ENCODE assay signal across 24 mouse cellular contexts in the genomic region with DNA sequence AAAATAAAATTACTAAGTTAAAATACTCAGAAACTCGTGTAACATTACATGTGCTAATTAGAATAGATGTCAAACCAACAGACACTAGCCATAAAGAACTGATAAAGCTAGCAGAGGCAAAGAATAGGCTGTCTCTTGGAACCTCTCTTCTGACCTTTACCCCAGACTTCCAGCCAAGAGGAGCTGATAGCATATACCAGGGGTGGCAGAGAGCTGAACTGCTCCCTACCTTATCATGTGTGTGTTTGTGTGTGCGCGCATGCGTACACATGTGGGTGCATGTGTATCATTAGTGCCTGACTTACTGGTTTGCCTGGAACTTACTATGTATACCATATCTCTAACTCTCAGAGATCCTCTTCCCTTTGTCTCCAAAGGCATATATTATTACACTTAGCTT.
"Had no signal": no experiment of that assay in that cellular context is flagged by ENCODE, and none has a peak within 500 bp of the region (broad histone marks: within the 10 kb centered on the region; RNA-seq: fewer than 3 reads in every experiment).

No protein-coding gene starts in this region.

- H3K4me3 ChIP-seq: forebrain, embryonic 15.5 days; heart, embryonic 13.5 days; heart, embryonic 15.5 days; hindbrain, embryonic 10.5 days; hindbrain, embryonic 12.5 days; intestine, embryonic 15.5 days; layer of hippocampus, adult 2 months; left cerebral cortex, adult 2 months; limb, embryonic 10.5 days; limb, embryonic 12.5 days; liver, embryonic 12.5 days had no signal

- H3K27ac ChIP-seq: forebrain, embryonic 15.5 days; heart, embryonic 13.5 days; heart, embryonic 15.5 days; hindbrain, embryonic 10.5 days; hindbrain, embryonic 12.5 days; hindbrain, embryonic 14.5 days; intestine, embryonic 15.5 days; layer of hippocampus, adult 2 months; left cerebral cortex, adult 2 months; limb, embryonic 10.5 days; limb, embryonic 12.5 days; liver, embryonic 12.5 days; liver, embryonic 14.5 days had no signal

- H3K27me3 ChIP-seq: forebrain, embryonic 15.5 days; heart, embryonic 13.5 days; heart, embryonic 15.5 days; hindbrain, embryonic 12.5 days; intestine, embryonic 15.5 days; limb, embryonic 12.5 days; liver, embryonic 12.5 days had no signal

- ATAC-seq: forebrain, embryonic 15.5 days; forebrain, postnatal 0 days; hindbrain, embryonic 16.5 days; inflammation-experienced regulatory T-cells, adult 6 months; intestine, embryonic 15.5 days; intestine, postnatal 0 days; liver, embryonic 12.5 days had no signal

- H3K9ac ChIP-seq: forebrain, embryonic 15.5 days; forebrain, postnatal 0 days; heart, embryonic 13.5 days; heart, embryonic 15.5 days; hindbrain, embryonic 12.5 days; hindbrain, embryonic 14.5 days; intestine, embryonic 15.5 days; limb, embryonic 12.5 days; liver, embryonic 12.5 days; liver, embryonic 14.5 days had no signal

- H3K9me3 ChIP-seq: forebrain, embryonic 15.5 days; heart, embryonic 13.5 days; heart, embryonic 15.5 days; hindbrain, embryonic 10.5 days; hindbrain, embryonic 12.5 days; intestine, embryonic 15.5 days; limb, embryonic 10.5 days; limb, embryonic 12.5 days; liver, embryonic 12.5 days had no signal

- DNase-seq: forebrain, postnatal 0 days; gastrocnemius, postnatal 14 days; gastrocnemius, postnatal 36 days; kidney, adult 18-20 months; kidney, adult 8-10 months; kidney, postnatal 10 days; kidney, postnatal 25 days; kidney, postnatal 4 days had no signal

- H3K36me3 ChIP-seq: forebrain, embryonic 15.5 days; heart, embryonic 13.5 days; heart, embryonic 15.5 days; hindbrain, embryonic 10.5 days; hindbrain, embryonic 12.5 days; intestine, embryonic 15.5 days; limb, embryonic 10.5 days; limb, embryonic 12.5 days; liver, embryonic 12.5 days had no signal

- H3K4me2 ChIP-seq: forebrain, embryonic 15.5 days; heart, embryonic 13.5 days; heart, embryonic 15.5 days; hindbrain, embryonic 12.5 days; hindbrain, embryonic 14.5 days; intestine, embryonic 15.5 days; limb, embryonic 12.5 days; liver, embryonic 12.5 days had no signal

- H3K4me1 ChIP-seq: forebrain, embryonic 15.5 days; hindbrain, embryonic 10.5 days; hindbrain, embryonic 12.5 days; intestine, embryonic 15.5 days; limb, embryonic 10.5 days; limb, embryonic 12.5 days; liver, embryonic 12.5 days had no signal
